Mouse (Mus musculus): Measurements from ENCODE around the gene Cfap77. TPM values are rescaled to one million over a fixed set of nuclear protein-coding genes. Genes with fewer than 3 reads are reported as not detected.

The Cfap77 gene
- polyA plus RNA-seq, 1 experiment: 0.38 TPM

DNA sequence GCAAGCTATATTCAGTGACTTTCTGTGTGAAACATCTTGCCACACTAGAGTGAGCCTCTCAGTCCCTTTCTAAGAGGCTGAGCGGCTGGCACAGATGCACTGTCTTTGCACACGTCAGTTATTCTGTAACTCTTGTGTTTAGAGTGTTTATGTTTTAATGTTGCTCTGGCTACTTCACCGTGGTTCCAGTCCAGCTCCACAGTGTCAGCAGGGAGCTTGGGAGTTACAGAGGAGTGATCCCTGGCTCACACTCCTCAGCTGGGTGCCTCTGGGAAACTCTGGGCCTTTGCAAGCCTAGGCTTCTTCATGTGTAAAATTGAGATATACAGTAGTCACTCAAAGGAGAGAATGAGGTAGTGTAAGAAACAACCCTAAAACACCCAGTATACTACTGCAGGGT is 172.8 kb downstream of the Cfap77 start:
- H3K4me1 ChIP-seq (replicated peaks; ENCODE audit: control insufficient read depth, insufficient read depth, low read length): no peaks in the 10 kb centered on the region
- peaks cover 15% of the 10 kb centered on the region for H3K36me3 ChIP-seq (ENCODE audit: control insufficient read depth, insufficient read depth, low read length)
- no peak overlapping the region for H3K4me3 ChIP-seq (ENCODE audit: control insufficient read depth, insufficient read depth, low read length)
- TF ChIP-seq POLR2A (IDR thresholded peaks at IDR 0.05; ENCODE audit: control insufficient read depth, extremely low read depth, insufficient read depth, low read length, poor library complexity): no peak
- no peak for TF ChIP-seq CTCF (IDR thresholded peaks at IDR 0.05; ENCODE audit: borderline replicate concordance, control insufficient read depth, extremely low read depth, insufficient read depth, low read length, poor library complexity)
- no peaks in the 10 kb centered on the region for H3K27me3 ChIP-seq (ENCODE audit: control insufficient read depth, insufficient read depth, low read length)
- WGBS: 97% methylated on average over 3 of the region's 3 CpGs
- no peak for DNase-seq
- H3K27ac ChIP-seq (ENCODE audit: control insufficient read depth, insufficient read depth, low read length): no peak overlapping the region

- no peak overlapping the region for H3K4me3 ChIP-seq (ENCODE audit: control insufficient read depth, insufficient read depth, low read length)
- H3K27me3 ChIP-seq (ENCODE audit: control insufficient read depth, insufficient read depth, low read length): no peaks in the 10 kb centered on the region
- WGBS: 95% methylated on average over 3 of the region's 3 CpGs
- peaks cover 20% of the 10 kb centered on the region for H3K36me3 ChIP-seq (ENCODE audit: control insufficient read depth, insufficient read depth, low read length)
- no peak for TF ChIP-seq POLR2A (IDR thresholded peaks at IDR 0.05; ENCODE audit: control insufficient read depth, extremely low read depth, insufficient read depth, low read length, poor library complexity)
- no peak for TF ChIP-seq CTCF (IDR thresholded peaks at IDR 0.05; ENCODE audit: borderline replicate concordance, control insufficient read depth, extremely low read depth, insufficient read depth, low read length, poor library complexity)
- DNase-seq: no peak
- no peak overlapping the region for H3K27ac ChIP-seq (ENCODE audit: control insufficient read depth, insufficient read depth, low read length)
- no peaks in the 10 kb centered on the region for H3K4me1 ChIP-seq (replicated peaks; ENCODE audit: control insufficient read depth, insufficient read depth, low read length)
Measured at GRCm38 (mm10) chr2:28881275-28881674, 173.6 kb downstream of the Cfap77 start.

Other genes with a start within 250 kb of the Cfap77 start
- gene Gtf3c4, start 214.7 kb downstream of the Cfap77 start, polyA plus RNA-seq (2012; rRNA removed): 15.3 and 20.6 TPM in 2 replicates
- gene Ddx31, start 214.7 kb downstream of the Cfap77 start, polyA plus RNA-seq (2012; rRNA removed): 10.0 and 10.5 TPM in 2 replicates
- gene Barhl1, start 138.4 kb downstream of the Cfap77 start, polyA plus RNA-seq (2012; rRNA removed): 0.13 and 0.14 TPM in 2 replicates
- gene Ttf1, start 5.2 kb upstream of the Cfap77 start, polyA plus RNA-seq (2012; rRNA removed): 12.2 and 12.7 TPM in 2 replicates
- gene Setx, start 69.1 kb upstream of the Cfap77 start, polyA plus RNA-seq (2012; rRNA removed): 14.5 and 16.9 TPM in 2 replicates
- gene Ntng2, start 197.9 kb upstream of the Cfap77 start, polyA plus RNA-seq (2012; rRNA removed): 26.0 and 29.7 TPM in 2 replicates